In the genomic region with DNA sequence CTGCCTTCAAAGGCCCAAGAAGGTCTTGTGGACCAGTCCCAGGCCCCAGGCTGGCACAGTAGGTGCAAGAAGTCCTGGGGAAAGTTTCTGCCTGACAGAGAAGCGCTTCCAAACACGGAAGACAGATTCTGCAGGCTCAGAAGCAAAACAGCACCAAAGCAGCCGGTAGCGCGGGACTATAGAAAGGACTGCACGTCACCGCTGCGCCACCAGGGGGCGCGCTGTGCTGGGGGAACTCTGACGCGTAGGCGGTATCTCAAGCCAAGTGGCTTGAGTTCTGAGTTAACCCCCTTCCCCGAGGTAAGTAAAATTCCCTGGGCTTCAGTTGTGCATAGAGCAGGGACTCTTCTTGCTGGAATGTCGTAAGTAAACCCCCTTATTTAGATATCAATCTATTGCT, we compare ENCODE assay signal across 8 mouse cellular contexts. TPM values are rescaled to one million over a fixed set of nuclear protein-coding genes. Genes with fewer than 3 reads are reported as not detected.
DNase-seq lines count a peak whose midpoint lies in the region; ATAC-seq and TF ChIP-seq lines count a peak whose summit lies in the region.

No protein-coding gene starts in this region.

- no peaks in the 10 kb centered on the region for H3K9me3 ChIP-seq in embryonic facial prominence, embryonic 11.5 days (replicated peaks; ENCODE audit: control insufficient read depth, low read length)
- H3K9me3 ChIP-seq in heart, embryonic 10.5 days, result no peaks in the 10 kb centered on the region
- no peaks in the 10 kb centered on the region for H3K9me3 ChIP-seq in liver, embryonic 15.5 days (replicated peaks)

- peaks cover 12% of the 10 kb centered on the region for H3K36me3 ChIP-seq in C2C12 (ENCODE audit: control insufficient read depth, insufficient read depth)
- H3K36me3 ChIP-seq in embryonic facial prominence, embryonic 11.5 days (replicated peaks; ENCODE audit: control insufficient read depth, insufficient read depth, low read depth, low read length), result peaks cover 3% of the 10 kb centered on the region
- peaks cover 20% of the 10 kb centered on the region for H3K36me3 ChIP-seq in heart, embryonic 10.5 days
- H3K36me3 ChIP-seq in liver, embryonic 15.5 days (replicated peaks), result peaks cover 18% of the 10 kb centered on the region
- H3K36me3 ChIP-seq in thymus, adult 2 months (ENCODE audit: control insufficient read depth, insufficient read depth, low read length), result peaks cover 14% of the 10 kb centered on the region

- WGBS in embryonic facial prominence, embryonic 11.5 days, result 4% methylated on average over 15 of the region's 15 CpGs
- WGBS in heart, embryonic 10.5 days, result 4% methylated on average over 15 of the region's 15 CpGs
- 2% methylated on average over 15 of the region's 15 CpGs for WGBS in liver, embryonic 15.5 days (ENCODE audit: insufficient replicate concordance)
- WGBS in thymus, adult 2 months, result 4% methylated on average over 15 of the region's 15 CpGs

- no peak overlapping the region for H3K4me2 ChIP-seq in embryonic facial prominence, embryonic 11.5 days (ENCODE audit: low read depth, low read length)
- H3K4me2 ChIP-seq in liver, embryonic 15.5 days, result peak overlapping the region; percentile 75

- no peak for ATAC-seq in embryonic facial prominence, embryonic 11.5 days (replicated peaks; ENCODE audit: insufficient number of reproducible peaks, low FRiP score, low TSS enrichment, low read depth)
- no peak for ATAC-seq in liver, embryonic 15.5 days (ENCODE audit: insufficient read depth)

- H3K9ac ChIP-seq in embryonic facial prominence, embryonic 11.5 days (replicated peaks; ENCODE audit: low read length), result peak overlapping the region; percentile 36; the same call in 1 of the 2 replicates
- no peak overlapping the region for H3K9ac ChIP-seq in liver, embryonic 15.5 days

- DNase-seq in adrenal gland, postnatal 10 days, result peak; percentile 92
- DNase-seq in embryonic facial prominence, embryonic 11.5 days (ENCODE audit: low spot score), result peak; percentile 88
- DNase-seq in heart, embryonic 10.5 days (ENCODE audit: low spot score), result peak; percentile 89
- peak; percentile 90 for DNase-seq in kidney, postnatal 10 days
- DNase-seq in ovary, adult 18-20 months (ENCODE audit: low spot score), result peak; percentile 41
- DNase-seq in thymus, adult 2 months, result peak; percentile 87

- peaks cover 2% of the 10 kb centered on the region for H3K79me3 ChIP-seq in C2C12 (ENCODE audit: low read depth)

- no peak overlapping the region for H3ac ChIP-seq in C2C12 (ENCODE audit: control insufficient read depth, insufficient read length, low read depth)

- no peaks in the 10 kb centered on the region; the same call in 1 of the 2 replicates for H3K4me1 ChIP-seq in embryonic facial prominence, embryonic 11.5 days (ENCODE audit: control insufficient read depth, insufficient read depth, low read length)
- H3K4me1 ChIP-seq in heart, embryonic 10.5 days, result peaks cover 27% of the 10 kb centered on the region
- peaks cover 38% of the 10 kb centered on the region for H3K4me1 ChIP-seq in liver, embryonic 15.5 days (replicated peaks)
- H3K4me1 ChIP-seq in thymus, adult 2 months (replicated peaks; ENCODE audit: control insufficient read depth, insufficient read depth, low read length), result peaks cover 14% of the 10 kb centered on the region

- TF ChIP-seq CTCF in C2C12 (IDR thresholded peaks at IDR 0.05; ENCODE audit: control insufficient read depth, insufficient read depth, insufficient read length), result peak; percentile 67
- TF ChIP-seq CTCF in thymus, adult 2 months (IDR thresholded peaks at IDR 0.05; ENCODE audit: borderline replicate concordance, control insufficient read depth, extremely low read depth, insufficient read depth, low read length, poor library complexity), result peak; percentile 99

- no peak overlapping the region for H3K27ac ChIP-seq in embryonic facial prominence, embryonic 11.5 days (replicated peaks; ENCODE audit: low read depth, low read length)
- peak overlapping the region; percentile 37 for H3K27ac ChIP-seq in heart, embryonic 10.5 days
- 0 out of 2 replicates have a peak overlapping the region, but pooled peaks have one; percentile 51 for H3K27ac ChIP-seq in liver, embryonic 15.5 days (replicated peaks)
- H3K27ac ChIP-seq in thymus, adult 2 months (ENCODE audit: control insufficient read depth, insufficient read depth, low read length), result no peak overlapping the region

- peaks cover 9% of the 10 kb centered on the region for H3K79me2 ChIP-seq in C2C12 (ENCODE audit: control insufficient read depth, insufficient read depth)

- H3K27me3 ChIP-seq in C2C12 (ENCODE audit: control insufficient read depth, insufficient read depth, insufficient read length), result no peaks in the 10 kb centered on the region
- no peaks in the 10 kb centered on the region for H3K27me3 ChIP-seq in embryonic facial prominence, embryonic 11.5 days (ENCODE audit: control insufficient read depth, insufficient read depth, low read length)
- no peaks in the 10 kb centered on the region; the same call in 1 of the 2 replicates for H3K27me3 ChIP-seq in heart, embryonic 10.5 days (ENCODE audit: insufficient read depth, poor library complexity, severe bottlenecking)
- peaks cover 6% of the 10 kb centered on the region; the same call in 1 of the 2 replicates for H3K27me3 ChIP-seq in liver, embryonic 15.5 days
- H3K27me3 ChIP-seq in thymus, adult 2 months (ENCODE audit: control insufficient read depth, insufficient read depth, low read length), result no peaks in the 10 kb centered on the region

- H3K4me3 ChIP-seq in C2C12 (ENCODE audit: insufficient read depth, poor library complexity, severe bottlenecking), result no peak overlapping the region
- no peak overlapping the region for H3K4me3 ChIP-seq in embryonic facial prominence, embryonic 11.5 days (ENCODE audit: low read depth, low read length)
- H3K4me3 ChIP-seq in heart, embryonic 10.5 days, result no peak overlapping the region; the same call in 1 of the 2 replicates
- no peak overlapping the region; the same call in 1 of the 2 replicates for H3K4me3 ChIP-seq in liver, embryonic 15.5 days (replicated peaks)
- H3K4me3 ChIP-seq in thymus, adult 2 months (ENCODE audit: control insufficient read depth, insufficient read depth, low read length), result no peak overlapping the region

- no peak for TF ChIP-seq POLR2A in thymus, adult 2 months (IDR thresholded peaks at IDR 0.05; ENCODE audit: control insufficient read depth, extremely low read depth, insufficient read depth, low read length, poor library complexity)

TF ChIP-seq in C2C12, 6 proteins besides CTCF, POLR2A, EP300 and RAD21:
- no peak for TF ChIP-seq FOSL1 (IDR thresholded peaks at IDR 0.05; ENCODE audit: insufficient read depth, low read length, poor library complexity, severe bottlenecking)
- TF ChIP-seq MYOD1 (IDR thresholded peaks at IDR 0.05; ENCODE audit: control insufficient read depth, insufficient read length, low read depth), result no peak
- TF ChIP-seq USF1 (IDR thresholded peaks at IDR 0.05; ENCODE audit: low read depth), result no peak
- no peak for TF ChIP-seq MYOG (IDR thresholded peaks at IDR 0.05; ENCODE audit: control insufficient read depth, extremely low read depth, insufficient read length)
- TF ChIP-seq CEBPB (IDR thresholded peaks at IDR 0.05; ENCODE audit: low read depth), result no peak
- TF ChIP-seq MAX (IDR thresholded peaks at IDR 0.05), result no peak

RNA-seq across cellular contexts. Expression of a gene that starts 0.8 kb away (rescaled TPM):
- 21.2 TPM for polyA plus RNA-seq in C2C12 (2012; fragmentation: generic; extraction: Trizol)
- 10 to 100 TPM; 25.5 to 26.0 TPM for total RNA-seq in adrenal gland, postnatal 10 days (2021)
- polyA plus RNA-seq in embryonic facial prominence, embryonic 11.5 days (2014; fragmentation: Nextera tagmentation; extraction: Ambion mirVana), result 26.1 and 28.4 TPM in 2 replicates
- 23.2 and 23.3 TPM in 2 replicates for polyA plus RNA-seq in heart, embryonic 10.5 days (2016; fragmentation: Nextera tagmentation; extraction: Ambion mirVana)
- polyA plus RNA-seq in liver, embryonic 15.5 days (2015; fragmentation: Nextera tagmentation; extraction: Ambion mirVana), result 14.9 and 15.0 TPM in 2 replicates
- polyA plus RNA-seq in thymus, adult 2 months (2012; rRNA removed), result 66.4 and 67.4 TPM in 2 replicates

RNA-seq across cellular contexts. Expression of a gene that starts 1.7 kb away (rescaled TPM):
- polyA plus RNA-seq in C2C12 (2012; fragmentation: generic; extraction: Trizol), result 10.0 TPM
- 10 to 100 TPM; 17.3 to 18.5 TPM for total RNA-seq in adrenal gland, postnatal 10 days (2021)
- polyA plus RNA-seq in embryonic facial prominence, embryonic 11.5 days (2014; fragmentation: Nextera tagmentation; extraction: Ambion mirVana), result 12.5 and 14.5 TPM in 2 replicates
- 23.0 and 26.6 TPM in 2 replicates for polyA plus RNA-seq in heart, embryonic 10.5 days (2016; fragmentation: Nextera tagmentation; extraction: Ambion mirVana)
- polyA plus RNA-seq in liver, embryonic 15.5 days (2015; fragmentation: Nextera tagmentation; extraction: Ambion mirVana), result 12.4 and 14.5 TPM in 2 replicates
- 18.0 and 19.0 TPM in 2 replicates for polyA plus RNA-seq in thymus, adult 2 months (2012; rRNA removed)

RNA-seq across cellular contexts. Expression of a gene that starts 29.0 kb away (rescaled TPM):
- 0.30 TPM for polyA plus RNA-seq in C2C12 (2012; fragmentation: generic; extraction: Trizol)
- 1 to 10 TPM; 1.9 to 3.0 TPM for total RNA-seq in adrenal gland, postnatal 10 days (2021)
- 3.3 and 3.4 TPM in 2 replicates for polyA plus RNA-seq in embryonic facial prominence, embryonic 11.5 days (2014; fragmentation: Nextera tagmentation; extraction: Ambion mirVana)
- polyA plus RNA-seq in heart, embryonic 10.5 days (2016; fragmentation: Nextera tagmentation; extraction: Ambion mirVana), result 0.74 and 1.1 TPM in 2 replicates
- polyA plus RNA-seq in liver, embryonic 15.5 days (2015; fragmentation: Nextera tagmentation; extraction: Ambion mirVana), result 4.9 and 6.0 TPM in 2 replicates
- 4.9 and 6.7 TPM in 2 replicates for polyA plus RNA-seq in thymus, adult 2 months (2012; rRNA removed)

RNA-seq across cellular contexts. Expression of a gene that starts 35.8 kb away (rescaled TPM):
- 40.1 TPM for polyA plus RNA-seq in C2C12 (2012; fragmentation: generic; extraction: Trizol)
- 10 to 100 TPM; 25.9 to 27.0 TPM for total RNA-seq in adrenal gland, postnatal 10 days (2021)
- polyA plus RNA-seq in embryonic facial prominence, embryonic 11.5 days (2014; fragmentation: Nextera tagmentation; extraction: Ambion mirVana), result 51.2 and 52.0 TPM in 2 replicates
- 56.2 and 60.7 TPM in 2 replicates for polyA plus RNA-seq in heart, embryonic 10.5 days (2016; fragmentation: Nextera tagmentation; extraction: Ambion mirVana)
- 40.6 and 45.1 TPM in 2 replicates for polyA plus RNA-seq in liver, embryonic 15.5 days (2015; fragmentation: Nextera tagmentation; extraction: Ambion mirVana)
- 44.7 and 51.6 TPM in 2 replicates for polyA plus RNA-seq in thymus, adult 2 months (2012; rRNA removed)

RNA-seq across cellular contexts. Expression of a gene that starts 36.1 kb away (rescaled TPM):
- 11.7 TPM for polyA plus RNA-seq in C2C12 (2012; fragmentation: generic; extraction: Trizol)
- total RNA-seq in adrenal gland, postnatal 10 days (2021), result 10 to 100 TPM; 11.2 to 15.1 TPM
- polyA plus RNA-seq in embryonic facial prominence, embryonic 11.5 days (2014; fragmentation: Nextera tagmentation; extraction: Ambion mirVana), result 24.8 and 26.5 TPM in 2 replicates
- polyA plus RNA-seq in heart, embryonic 10.5 days (2016; fragmentation: Nextera tagmentation; extraction: Ambion mirVana), result 21.8 and 26.3 TPM in 2 replicates
- 9.2 and 10.8 TPM in 2 replicates for polyA plus RNA-seq in liver, embryonic 15.5 days (2015; fragmentation: Nextera tagmentation; extraction: Ambion mirVana)
- 13.6 TPM in 2 replicates for polyA plus RNA-seq in thymus, adult 2 months (2012; rRNA removed)

Comparison
In these comparisons a context has a peak if more than half of its experiments do, and no peak if none do; other contexts are left out.
1. DNase-seq: peak in every context shown above with its lines; median percentile 92 in adrenal gland, postnatal 10 days; 90 in kidney, postnatal 10 days; 89 in heart, embryonic 10.5 days; 88 in embryonic facial prominence, embryonic 11.5 days; 87 in thymus, adult 2 months; 41 in ovary, adult 18-20 months.
2. H3K27ac ChIP-seq: peak in heart, embryonic 10.5 days (single experiment) and liver, embryonic 15.5 days (single experiment); none in embryonic facial prominence, embryonic 11.5 days (single experiment) and thymus, adult 2 months (single experiment).